Mouse (Mus musculus) brain, embryonic 14.5 days (tissue): ENCODE results near the gene 1500009C09Rik.

ENCODE experiments used
- CTCF ChIP-seq: fragments of 200-500 bp; IDR thresholded peaks from 2 replicates; pipeline ENCODE4 v1.5.1; 2012; ENCODE audit warnings: inconsistent platforms, mild to moderate bottlenecking, moderate library complexity, borderline replicate concordance; ENCODE audit not compliant: insufficient read depth, insufficient read length; ENCODE audit errors: extremely low read depth
- POLR2A ChIP-seq: fragments of 200-500 bp; IDR thresholded peaks from 2 replicates; pipeline ENCODE4 v1.6.1; 2012; ENCODE audit warnings: mild to moderate bottlenecking, inconsistent platforms, borderline replicate concordance; ENCODE audit not compliant: poor library complexity, insufficient read depth, insufficient read length, severe bottlenecking; ENCODE audit errors: extremely low read depth

- peak; percentile 53; the same call in 1 of the 2 replicates for TF ChIP-seq CTCF
- no peak for TF ChIP-seq POLR2A
These were observed 3.1 kb downstream of the 1500009C09Rik start for GRCm38 (mm10) chr15:82255248-82255647.
